Mouse (Mus musculus) forebrain, embryonic 15.5 days (tissue): ENCODE measurements around the gene Hist2h2be. TPM values are rescaled to one million over a fixed set of nuclear protein-coding genes. Genes with fewer than 3 reads are reported as not detected.
A peak's percentile ranks its signal among the peaks of the same experiment; 100 is the strongest.

Source experiments
- ATAC-seq: fragments of 200-750 bp; cut with Nextera tagmentation; replicated peaks from 2 replicates; pipeline ENCODE4 v1.8.0; 2017; ENCODE audit warnings: mild to moderate bottlenecking, moderate TSS enrichment, moderate library complexity
- H3K27ac ChIP-seq: fragments of 300-500 bp; sonication (generic); replicated peaks from 2 replicates; pipeline ENCODE4 v1.5.1; 2015; ENCODE audit warnings: mild to moderate bottlenecking, inconsistent platforms
- H3K27me3 ChIP-seq: fragments of 300-500 bp; sonication (generic); 2 replicates; pipeline ENCODE4 v1.6.1; 2015; ENCODE audit warnings: inconsistent platforms
- H3K36me3 ChIP-seq: fragments of 300-500 bp; sonication (generic); 2 replicates; pipeline ENCODE4 v1.6.1; 2015; ENCODE audit warnings: mild to moderate bottlenecking, inconsistent platforms
- H3K4me1 ChIP-seq: fragments of 300-500 bp; sonication (generic); 2 replicates; pipeline ENCODE4 v1.6.1; 2015; ENCODE audit warnings: inconsistent platforms
- H3K4me2 ChIP-seq: fragments of 300-500 bp; sonication (generic); replicated peaks from 2 replicates; pipeline ENCODE4 v1.6.1; 2015; ENCODE audit warnings: mild to moderate bottlenecking, inconsistent platforms
- H3K4me3 ChIP-seq: fragments of 300-500 bp; sonication (generic); 2 replicates; pipeline ENCODE4 v1.5.1; 2015; ENCODE audit warnings: mild to moderate bottlenecking, inconsistent platforms
- H3K9ac ChIP-seq: fragments of 300-500 bp; sonication (generic); replicated peaks from 2 replicates; pipeline ENCODE4 v1.6.1; 2015; ENCODE audit warnings: mild to moderate bottlenecking, inconsistent platforms
- H3K9me3 ChIP-seq: fragments of 300-500 bp; sonication (generic); 2 replicates; pipeline ENCODE4 v1.6.1; 2016; ENCODE audit warnings: inconsistent platforms
- WGBS: fragments of 180-500 bp; shearing (Covaris S2); methylation state at CpG from one replicate; pipeline ENCODE4 v1.1.7; 2015; ENCODE audit warnings: mixed read lengths; 5-methylcytosine and 5-hydroxymethylcytosine counted together
- polyA plus RNA-seq: library from polyadenylated mRNA; unstranded; fragments of >200 nt; fragmentation: Nextera tagmentation; extraction: Ambion mirVana; gene quantifications from 2 replicates; pipeline ENCODE4 v1.2.1, GENCODE M21; 2015

Gene Hist2h2be
- polyA plus RNA-seq, 1 experiment from 2014 or later, result 9.7 TPM

- no peak for ATAC-seq
- no peak overlapping the region for H3K9ac ChIP-seq
- H3K4me1 ChIP-seq, result peaks cover 10% of the 10 kb centered on the region
- no peaks in the 10 kb centered on the region for H3K36me3 ChIP-seq
- H3K4me2 ChIP-seq, result no peak overlapping the region
- no peak overlapping the region for H3K27ac ChIP-seq
- H3K4me3 ChIP-seq, result no peak overlapping the region
- no peaks in the 10 kb centered on the region for H3K9me3 ChIP-seq
- H3K27me3 ChIP-seq, result no peaks in the 10 kb centered on the region
- WGBS, result 91% methylated on average over 3 of the region's 3 CpGs
Measured at GRCm38 (mm10) chr3:96257190-96257589, 36.3 kb downstream of the Hist2h2be start.

GRCm38 (mm10) chr3:96260220-96260619, 39.3 kb downstream of the Hist2h2be start:
- Histone ChIP-seq H3K4me2 (no peak overlapping the region), H3K9me3 (no peaks in the 10 kb centered on the region), H3K27ac (no peak overlapping the region), H3K36me3 (no peaks in the 10 kb centered on the region), H3K4me3 (no peak overlapping the region), H3K27me3 (no peaks in the 10 kb centered on the region), H3K9ac (no peak overlapping the region), H3K4me1 (peaks cover 21% of the 10 kb centered on the region)
- no peak for ATAC-seq
- WGBS, result 90% methylated on average over 5 of the region's 5 CpGs

- Histone ChIP-seq H3K27ac (peak overlapping the region; percentile 99), H3K4me3 (peak overlapping the region; percentile 66), H3K27me3 (no peaks in the 10 kb centered on the region), H3K9me3 (no peaks in the 10 kb centered on the region), H3K4me1 (peaks cover 21% of the 10 kb centered on the region), H3K36me3 (no peaks in the 10 kb centered on the region), H3K9ac (peak overlapping the region; percentile 80; the same call in 1 of the 2 replicates), H3K4me2 (peak overlapping the region; percentile 63)
- no peak for ATAC-seq
- WGBS, result 61% methylated on average over 3 of the region's 3 CpGs
Measured at GRCm38 (mm10) chr3:96261623-96262022, 40.7 kb downstream of the Hist2h2be start.

- H3K4me1 ChIP-seq, result peaks cover 21% of the 10 kb centered on the region
- peak overlapping the region; percentile 63 for H3K4me2 ChIP-seq
- H3K9ac ChIP-seq, result peak overlapping the region; percentile 80
- H3K4me3 ChIP-seq, result peak overlapping the region; percentile 66
- H3K9me3 ChIP-seq, result no peaks in the 10 kb centered on the region
- peak overlapping the region; percentile 99 for H3K27ac ChIP-seq
- no peaks in the 10 kb centered on the region for H3K36me3 ChIP-seq
- ATAC-seq, result peak; percentile 78
- H3K27me3 ChIP-seq, result no peaks in the 10 kb centered on the region
- under 1% methylated on average over 19 of the region's 19 CpGs for WGBS
Measured at GRCm38 (mm10) chr3:96262216-96262875, 41.4 kb downstream of the Hist2h2be start.

- peak within 1 kb of the TSS; percentile 66 for H3K4me3 ChIP-seq
- H3K9ac ChIP-seq, result peak within 1 kb of the TSS; percentile 80
- H3K4me2 ChIP-seq, result peak within 1 kb of the TSS; percentile 63
- no peaks in the 10 kb centered on the region for H3K27me3 ChIP-seq
- peak within 1 kb of the TSS; percentile 99 for H3K27ac ChIP-seq
- peaks cover 27% of the 10 kb centered on the region for H3K4me1 ChIP-seq
- H3K36me3 ChIP-seq, result no peaks in the 10 kb centered on the region
- WGBS, result under 1% methylated on average over 40 of the region's 40 CpGs
- ATAC-seq, result peak; percentile 91
- H3K9me3 ChIP-seq, result no peaks in the 10 kb centered on the region
Measured at GRCm38 (mm10) chr3:96262979-96263550, 42.1 kb downstream of the Hist2h2be start, which contains the start of gene Hist2h4. Gene Hist2h4 (minus strand): TSS chr3:96263311.

GRCm38 (mm10) chr3:96263558-96264403, 42.9 kb downstream of the Hist2h2be start:
- peak overlapping the region; percentile 66 for H3K4me3 ChIP-seq
- H3K27me3 ChIP-seq, result no peaks in the 10 kb centered on the region
- no peaks in the 10 kb centered on the region for H3K9me3 ChIP-seq
- peak overlapping the region; percentile 56 for H3K9ac ChIP-seq
- peak overlapping the region; percentile 99 for H3K27ac ChIP-seq
- no peaks in the 10 kb centered on the region for H3K36me3 ChIP-seq
- H3K4me2 ChIP-seq, result peak overlapping the region; percentile 63
- ATAC-seq, result peak; percentile 36
- 4% methylated on average over 27 of the region's 27 CpGs for WGBS
- peaks cover 30% of the 10 kb centered on the region for H3K4me1 ChIP-seq

GRCm38 (mm10) chr3:96264404-96264949, 43.6 kb downstream of the Hist2h2be start:
- ATAC-seq, result no peak
- no peaks in the 10 kb centered on the region for H3K9me3 ChIP-seq
- peak overlapping the region; percentile 66; the same call in 1 of the 2 replicates for H3K4me3 ChIP-seq
- peaks cover 34% of the 10 kb centered on the region for H3K4me1 ChIP-seq
- WGBS, result 60% methylated on average over 7 of the region's 7 CpGs
- H3K36me3 ChIP-seq, result no peaks in the 10 kb centered on the region
- no peaks in the 10 kb centered on the region for H3K27me3 ChIP-seq
- H3K9ac ChIP-seq, result peak overlapping the region; percentile 56
- H3K4me2 ChIP-seq, result peak overlapping the region; percentile 63
- peak overlapping the region; percentile 99 for H3K27ac ChIP-seq

GRCm38 (mm10) chr3:96266132-96266710, 45.3 kb downstream of the Hist2h2be start:
- no peaks in the 10 kb centered on the region for H3K36me3 ChIP-seq
- ATAC-seq, result no peak
- H3K4me1 ChIP-seq, result peaks cover 39% of the 10 kb centered on the region
- 91% methylated on average over 8 of the region's 8 CpGs for WGBS
- no peaks in the 10 kb centered on the region for H3K27me3 ChIP-seq
- H3K27ac ChIP-seq, result no peak overlapping the region
- no peaks in the 10 kb centered on the region for H3K9me3 ChIP-seq
- no peak overlapping the region for H3K9ac ChIP-seq
- no peak overlapping the region for H3K4me2 ChIP-seq
- H3K4me3 ChIP-seq, result no peak overlapping the region

GRCm38 (mm10) chr3:96267541-96267940, 46.6 kb downstream of the Hist2h2be start:
- Histone ChIP-seq H3K4me1 (peaks cover 29% of the 10 kb centered on the region), H3K9ac (no peak overlapping the region)
- 73% methylated on average over 4 of the region's 4 CpGs for WGBS

GRCm38 (mm10) chr3:96268051-96268775, 47.3 kb downstream of the Hist2h2be start, which contains the start of gene Hist2h3b:
Gene Hist2h3b (plus strand): TSS chr3:96268654.
- H3K4me1 ChIP-seq, result peaks cover 28% of the 10 kb centered on the region
- peak within 1 kb of the TSS; percentile 99 for H3K27ac ChIP-seq
- H3K9ac ChIP-seq, result peak within 1 kb of the TSS; percentile 50
- peak within 1 kb of the TSS; percentile 49 for H3K4me3 ChIP-seq
- ATAC-seq, result peak; percentile 73
- no peaks in the 10 kb centered on the region for H3K27me3 ChIP-seq
- H3K4me2 ChIP-seq, result peak within 1 kb of the TSS; percentile 61
- H3K36me3 ChIP-seq, result no peaks in the 10 kb centered on the region
- H3K9me3 ChIP-seq, result no peaks in the 10 kb centered on the region
- WGBS, result 12% methylated on average over 29 of the region's 30 CpGs

More at GRCm38 (mm10) chr3:96267541-96267940, 46.6 kb downstream of the Hist2h2be start:
- H3K9me3 ChIP-seq, result no peaks in the 10 kb centered on the region
- peak overlapping the region; percentile 87 for H3K27ac ChIP-seq
- no peaks in the 10 kb centered on the region for H3K27me3 ChIP-seq
- ATAC-seq, result no peak
- H3K4me3 ChIP-seq, result no peak overlapping the region
- peak overlapping the region; percentile 61; the same call in 1 of the 2 replicates for H3K4me2 ChIP-seq
- H3K36me3 ChIP-seq, result no peaks in the 10 kb centered on the region
